Mouse (Mus musculus): ENCODE measurements around the gene Espl1. TPM values are rescaled to one million over a fixed set of nuclear protein-coding genes. Genes with fewer than 3 reads are reported as not detected.

The Espl1 gene
- total and polyA plus RNA-seq, 3 experiments: 49.8 to 142 (median 94.1) TPM

DNA sequence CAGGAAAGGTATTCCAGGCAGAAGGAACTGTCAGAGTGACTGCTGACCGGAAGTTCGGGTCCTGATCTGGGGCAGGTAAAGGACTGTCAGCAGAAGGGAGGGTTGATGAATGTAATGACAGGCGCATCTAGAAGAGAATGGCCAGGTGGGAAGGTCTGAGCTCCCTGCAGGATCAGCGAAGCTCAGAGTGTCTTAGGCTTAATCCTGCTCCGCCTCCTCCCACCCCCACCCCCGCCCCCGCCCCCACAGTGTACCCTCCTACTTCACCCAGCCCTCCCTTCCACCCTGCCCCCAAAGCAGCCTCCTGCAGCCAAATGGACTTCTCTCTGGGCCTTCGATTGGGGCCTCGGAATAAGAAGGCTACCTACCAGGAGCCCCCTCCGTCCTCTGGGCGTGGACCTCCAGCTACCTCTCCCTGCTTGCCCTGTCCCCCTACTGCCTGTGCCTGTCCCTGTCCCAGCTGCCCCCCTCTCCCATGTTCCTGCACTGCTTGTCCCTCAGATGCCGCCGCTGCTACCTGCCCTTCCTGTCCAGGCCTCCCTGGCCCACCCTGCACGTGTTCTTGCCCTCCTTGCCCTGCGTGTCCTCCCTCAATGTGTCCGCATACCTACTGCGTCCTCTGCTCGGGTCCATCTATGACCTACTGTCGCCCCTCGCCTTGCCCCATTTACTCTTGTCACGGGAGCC, 25.6 kb upstream of the Espl1 start, which contains the start of gene Gm9918:
Gm9918 (plus strand) TSS at position 290 of the 687 bp plus-strand sequence.
- no peak within 1 kb of the TSS for H3K9ac ChIP-seq (ENCODE audit: control insufficient read depth, low read depth, low read length, poor library complexity, severe bottlenecking)
- peaks cover 19 to 27% of the 10 kb centered on the region in 2 experiments for H3K27me3 ChIP-seq (ENCODE audit: control insufficient read depth in 1 of 2, insufficient read depth in 2 of 2, low read length in 2 of 2)

DNA sequence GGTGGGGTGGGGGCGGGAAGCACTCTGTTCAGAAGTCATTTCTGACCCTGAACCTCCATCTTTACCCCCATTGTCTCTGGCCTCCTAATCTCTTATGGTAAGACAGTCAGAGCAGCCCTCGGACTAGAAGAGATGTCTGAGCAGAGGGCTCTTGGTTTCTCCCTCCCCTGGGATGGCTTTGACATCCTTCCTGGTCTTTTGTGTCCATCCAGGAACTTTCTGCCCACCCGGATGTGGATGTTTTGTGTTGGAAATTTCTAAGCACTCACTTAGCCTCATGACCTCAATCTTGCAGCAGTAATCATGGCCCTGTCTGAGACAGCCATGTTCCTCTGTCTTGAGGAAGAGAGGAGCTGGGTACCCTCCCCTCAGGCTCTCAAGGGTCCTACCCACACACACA, 24.6 kb upstream of the Espl1 start:
- no peak overlapping the region for H3K27ac ChIP-seq (ENCODE audit: control insufficient read depth, low read depth, low read length)
- no peaks in the 10 kb centered on the region for H3K79me2 ChIP-seq (ENCODE audit: control insufficient read depth, insufficient read depth, low read length, poor library complexity)
- H3K4me1 ChIP-seq (ENCODE audit: control insufficient read depth in 1 of 2, insufficient read depth in 2 of 2, low read length in 2 of 2): no peaks in the 10 kb centered on the region
- H3K9me3 ChIP-seq (replicated peaks; ENCODE audit: insufficient read depth, low read length): no peaks in the 10 kb centered on the region
- H3K27me3 ChIP-seq (ENCODE audit: control insufficient read depth in 1 of 2, insufficient read depth in 2 of 2, low read length in 2 of 2): peaks cover 16 to 20% of the 10 kb centered on the region in 2 experiments
- DNase-seq (ENCODE audit: low read depth, low spot score): no peak
- no peak overlapping the region for H3K9ac ChIP-seq (ENCODE audit: control insufficient read depth, low read depth, low read length, poor library complexity, severe bottlenecking)
- H3K4me3 ChIP-seq (ENCODE audit: control insufficient read depth in 1 of 2, insufficient read depth in 1 of 2, low read depth in 2 of 2, low read length in 2 of 2): no peak overlapping the region
- no peak for TF ChIP-seq SIN3A (IDR thresholded peaks at IDR 0.05; ENCODE audit: low read length)
- TF ChIP-seq NRF1 (IDR thresholded peaks at IDR 0.05; ENCODE audit: insufficient read depth, low read depth, low read length, poor library complexity, severe bottlenecking): no peak
- no peak for TF ChIP-seq GATA1 (IDR thresholded peaks at IDR 0.05; ENCODE audit: low read depth, low read length)
- no peak for TF ChIP-seq RCOR1 (IDR thresholded peaks at IDR 0.05; ENCODE audit: low read depth, low read length)
- TF ChIP-seq CHD2 (IDR thresholded peaks at IDR 0.05; ENCODE audit: low read length): no peak
- no peak for TF ChIP-seq MAFK (IDR thresholded peaks at IDR 0.05; ENCODE audit: borderline replicate concordance, low read depth, low read length)
- no peak for TF ChIP-seq POLR2AphosphoS5 (IDR thresholded peaks at IDR 0.05; ENCODE audit: borderline replicate concordance, low read depth, low read length)
- no peak for TF ChIP-seq HCFC1 (IDR thresholded peaks at IDR 0.05; ENCODE audit: low read depth, low read length)
- H3K36me3 ChIP-seq (ENCODE audit: control insufficient read depth in 1 of 2, insufficient read depth in 2 of 2, low read length in 2 of 2): no peaks in the 10 kb centered on the region

More for the DNA sequence above, 25.6 kb upstream of the Espl1 start, which contains the start of gene Gm9918:
- H3K4me3 ChIP-seq (ENCODE audit: control insufficient read depth in 1 of 2, insufficient read depth in 1 of 2, low read depth in 2 of 2, low read length in 2 of 2): no peak within 1 kb of the TSS
- TF ChIP-seq POLR2A (IDR thresholded peaks at IDR 0.05; ENCODE audit: control insufficient read depth in 1 of 2, insufficient read depth in 1 of 2, low read depth in 1 of 2, low read length in 2 of 2, poor library complexity in 1 of 2) (no peak), GATA1 (IDR thresholded peaks at IDR 0.05; ENCODE audit: low read depth, low read length) (no peak), EP300 (IDR thresholded peaks at IDR 0.05; ENCODE audit: low read depth in 1 of 2, low read length in 2 of 2) (no peak), TBP (IDR thresholded peaks at IDR 0.05; ENCODE audit: low read depth, low read length) (no peak), SIN3A (IDR thresholded peaks at IDR 0.05; ENCODE audit: low read length) (no peak), POLR2AphosphoS5 (IDR thresholded peaks at IDR 0.05; ENCODE audit: borderline replicate concordance, low read depth, low read length) (no peak), ZNF384 (IDR thresholded peaks at IDR 0.05; ENCODE audit: low read depth, low read length) (no peak), MYB (IDR thresholded peaks at IDR 0.05; ENCODE audit: low read depth, low read length) (no peak), GABPA (IDR thresholded peaks at IDR 0.05; ENCODE audit: low read depth, low read length) (no peak), MEF2A (IDR thresholded peaks at IDR 0.05; ENCODE audit: extremely low read depth, insufficient replicate concordance, low read depth, low read length, poor library complexity, severe bottlenecking) (no peak), ZC3H11A (IDR thresholded peaks at IDR 0.05; ENCODE audit: low read depth, low read length) (no peak), TAL1 (IDR thresholded peaks at IDR 0.05; ENCODE audit: low read length) (no peak), ZMIZ1 (IDR thresholded peaks at IDR 0.05; ENCODE audit: low read depth, low read length) (no peak)
- H3K36me3 ChIP-seq (ENCODE audit: control insufficient read depth in 1 of 2, insufficient read depth in 2 of 2, low read length in 2 of 2): no peaks in the 10 kb centered on the region
- no peaks in the 10 kb centered on the region for H3K4me1 ChIP-seq (ENCODE audit: control insufficient read depth in 1 of 2, insufficient read depth in 2 of 2, low read length in 2 of 2)
- H3K9me3 ChIP-seq (replicated peaks; ENCODE audit: insufficient read depth, low read length): no peaks in the 10 kb centered on the region
- H3K27ac ChIP-seq (ENCODE audit: control insufficient read depth, low read depth, low read length): no peak within 1 kb of the TSS
- no peak for DNase-seq (ENCODE audit: low read depth, low spot score)
- H3K79me2 ChIP-seq (ENCODE audit: control insufficient read depth, insufficient read depth, low read length, poor library complexity): no peaks in the 10 kb centered on the region

All from MEL (cell line).